ENCODE assay signal across 8 mouse cellular contexts in the genomic region with DNA sequence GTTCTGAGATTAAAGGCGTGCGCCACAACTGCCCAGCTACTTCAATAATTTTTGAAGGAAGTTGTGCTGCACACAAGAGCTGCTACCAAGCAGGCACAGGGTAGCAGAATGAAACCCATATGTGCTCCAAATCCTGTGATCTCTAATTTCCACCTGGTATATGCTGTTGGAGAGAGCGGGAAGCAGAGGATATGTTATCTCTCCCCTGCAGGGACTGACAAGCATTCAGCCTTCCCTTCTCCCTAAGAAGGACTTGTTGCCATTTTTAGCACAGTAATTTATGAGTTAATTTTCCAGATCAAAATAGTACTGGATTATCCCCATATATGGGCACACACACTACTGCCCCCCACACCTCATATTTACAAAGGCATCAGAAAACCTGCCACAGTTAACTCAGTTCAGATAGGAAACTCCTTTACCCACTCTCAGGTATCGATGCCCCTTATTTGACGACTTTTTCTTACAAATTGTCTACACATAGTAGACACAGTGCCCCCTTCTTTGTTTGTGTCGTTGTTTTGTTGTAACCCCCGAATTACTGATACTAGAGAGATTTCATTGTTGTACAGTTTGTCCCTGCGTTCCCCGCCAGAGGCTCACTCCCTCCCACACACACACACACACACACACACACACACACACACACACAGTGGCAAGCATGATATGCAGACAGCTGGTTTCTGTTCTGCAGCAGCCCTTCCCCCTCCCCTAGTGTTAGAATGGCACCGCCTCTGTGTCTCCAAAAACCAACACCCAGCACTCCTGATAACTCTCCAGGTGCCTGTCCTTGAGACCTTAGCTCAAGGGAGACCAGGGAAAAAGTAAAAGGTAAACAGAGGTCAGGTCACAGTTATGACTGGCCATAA. TPM values are rescaled to one million over a fixed set of nuclear protein-coding genes. Genes with fewer than 3 reads are reported as not detected.
DNase-seq lines count a peak whose midpoint lies in the region; ATAC-seq lines count a peak whose summit lies in the region.

No protein-coding gene starts in this region.

- DNase-seq in kidney, adult 11 months = no peak
- DNase-seq in adipocyte (ENCODE audit: low spot score) = peak; percentile 51
- DNase-seq in heart, postnatal 14 days = peak; percentile 60 to 75
- peak; percentile 74 for DNase-seq in lung, postnatal 36 days
- DNase-seq in thymus, postnatal 4 days = peak; percentile 76
- DNase-seq in cerebellum, postnatal 4 days (ENCODE audit: low spot score in 2 of 2) = no peak

- intact Hi-C loops in heart, postnatal 14 days (cut with DNase I) = no loop called here

- H3K36me3 ChIP-seq in kidney, embryonic 15.5 days = no peaks in the 10 kb centered on the region

- 0 out of 2 replicates have a peak overlapping the region, but pooled peaks have one; percentile 39 for H3K27ac ChIP-seq in kidney, embryonic 15.5 days

- no peak overlapping the region for H3K4me3 ChIP-seq in kidney, embryonic 15.5 days (replicated peaks)

- H3K9me3 ChIP-seq in kidney, embryonic 15.5 days (replicated peaks) = no peaks in the 10 kb centered on the region

- ATAC-seq in kidney, embryonic 15.5 days (replicated peaks; ENCODE audit: low FRiP score) = no peak; the same call in 1 of the 2 replicates
- ATAC-seq in monocyte, adult 5-6 weeks (replicated peaks; ENCODE audit: insufficient number of reproducible peaks, low FRiP score, low TSS enrichment, poor library complexity, severe bottlenecking) = no peak

- no peak overlapping the region for H3K9ac ChIP-seq in kidney, embryonic 15.5 days

- WGBS in kidney, embryonic 15.5 days = 53% methylated on average over 10 of the region's 10 CpGs

- H3K4me2 ChIP-seq in kidney, embryonic 15.5 days = 0 out of 2 replicates have a peak overlapping the region, but pooled peaks have one; percentile 7

- H3K27me3 ChIP-seq in kidney, embryonic 15.5 days = no peaks in the 10 kb centered on the region

- peaks cover 40% of the 10 kb centered on the region for H3K4me1 ChIP-seq in kidney, embryonic 15.5 days

RNA-seq across cellular contexts. Expression of gene Tpt1, which starts 7.6 kb away (rescaled TPM):
- polyA plus RNA-seq in kidney, embryonic 15.5 days (2015; fragmentation: Nextera tagmentation; extraction: Ambion mirVana) = 1,011 and 1,156 TPM in 2 replicates
- total RNA-seq in heart, postnatal 14 days (2021) = 1,000 to 10,000 TPM; 2,748 to 2,964 TPM
- total RNA-seq in monocyte, adult 5-6 weeks (2017) = 1,522 to 2,093 TPM (median 2,001 TPM) in 3 replicates

RNA-seq across cellular contexts. Expression of gene Slc25a30, which starts 50.4 kb away (rescaled TPM):
- polyA plus RNA-seq in kidney, embryonic 15.5 days (2015; fragmentation: Nextera tagmentation; extraction: Ambion mirVana) = 9.7 and 10.4 TPM in 2 replicates
- 10 to 100 TPM; 20.8 to 21.1 TPM for total RNA-seq in heart, postnatal 14 days (2021)
- 22.8 to 36.1 TPM (median 24.3 TPM) in 3 replicates for total RNA-seq in monocyte, adult 5-6 weeks (2017)

Comparison
In these comparisons a context has a peak if more than half of its experiments do, and no peak if none do; other contexts are left out.
1. DNase-seq: peak in adipocyte (single experiment), heart, postnatal 14 days (2 of 2), lung, postnatal 36 days (single experiment) and thymus, postnatal 4 days (single experiment); none in kidney, adult 11 months (single experiment) and cerebellum, postnatal 4 days (0 of 2).